Mouse (Mus musculus) heart, adult 8-10 months (tissue): ENCODE data around the gene Slc7a12. TPM values are rescaled to one million over a fixed set of nuclear protein-coding genes. Genes with fewer than 3 reads are reported as not detected.

Source experiments
- DNase-seq: peaks from one replicate; pipeline ENCODE4 v3.0.0; 2022; ENCODE audit warnings: low spot score
- total RNA-seq, 4 experiments: library from RNA; stranded (reverse); gene quantifications; 2 replicates each; pipeline ENCODE4 v1.2.4; 2022

Gene Slc7a12
- total RNA-seq: not detected

GRCm38 (mm10) chr3:14480397-14480796 lies at the start of gene Slc7a12:
TSS of gene Slc7a12 (plus strand) at chr3:14480697.
- no peak for DNase-seq

GRCm38 (mm10) chr3:14432381-14432780 lies 48.1 kb upstream of the Slc7a12 start:
- no peak for DNase-seq

- no peak for DNase-seq
Measured at GRCm38 (mm10) chr3:14446015-14446414, 34.5 kb upstream of the Slc7a12 start.

GRCm38 (mm10) chr3:14446691-14447090 lies 33.8 kb upstream of the Slc7a12 start:
- no peak for DNase-seq

Other genes starting within 250 kb of the Slc7a12 start
- 10 to 100 TPM; 71.7 to 90.0 (median 73.8) TPM for gene 1810022K09Rik, start 130.6 kb downstream of the Slc7a12 start, total RNA-seq
- 1 to 10 TPM in 1 of 4 experiments, under 1 TPM in 3; 0.54 to 1.0 (median 0.74) TPM for gene Car13, start 161.0 kb downstream of the Slc7a12 start, total RNA-seq